Mouse (Mus musculus): ENCODE measurements around the gene Emc4. TPM values are rescaled to one million over a fixed set of nuclear protein-coding genes. Genes with fewer than 3 reads are reported as not detected.

Gene Emc4
- polyA plus RNA-seq (2012; rRNA removed; ENCODE audit: low replicate concordance), result 42.1 and 43.8 TPM in 2 replicates

GRCm38 (mm10) chr2:112367726-112368673 is at the start of gene Emc4:
Emc4 (minus strand) TSS chr2:112368027.

GRCm38 (mm10) chr2:112378973-112379898 is 11.4 kb upstream of the Emc4 start, which contains the start of gene Katnbl1:
Katnbl1 (plus strand) TSS chr2:112379211.

Other genes starting within 250 kb of the Emc4 start
- not detected in 2 replicates for gene Olfr1316, start 233.1 kb downstream of the Emc4 start, polyA plus RNA-seq (2012; rRNA removed; ENCODE audit: low replicate concordance)
- not detected in 2 replicates for gene Olfr1317, start 227.7 kb downstream of the Emc4 start, polyA plus RNA-seq (2012; rRNA removed; ENCODE audit: low replicate concordance)
- gene Olfr1318, start 213.8 kb downstream of the Emc4 start, polyA plus RNA-seq (2012; rRNA removed; ENCODE audit: low replicate concordance), result not detected in 2 replicates
- 44.5 TPM in 2 replicates for gene Lpcat4, start 128.6 kb downstream of the Emc4 start, polyA plus RNA-seq (2012; rRNA removed; ENCODE audit: low replicate concordance)
- gene Nutm1, start 108.7 kb downstream of the Emc4 start, polyA plus RNA-seq (2012; rRNA removed; ENCODE audit: low replicate concordance), result not detected in 2 replicates
- gene Nop10, start 106.1 kb downstream of the Emc4 start, polyA plus RNA-seq (2012; rRNA removed; ENCODE audit: low replicate concordance), result 27.9 and 28.0 TPM in 2 replicates
- gene Slc12a6, start 102.2 kb downstream of the Emc4 start, polyA plus RNA-seq (2012; rRNA removed; ENCODE audit: low replicate concordance), result 6.7 and 8.0 TPM in 2 replicates
- gene Gm21985, start 101.7 kb downstream of the Emc4 start, polyA plus RNA-seq (2012; rRNA removed; ENCODE audit: low replicate concordance), result not detected in 2 replicates
- gene Katnbl1, start 11.2 kb upstream of the Emc4 start, polyA plus RNA-seq (2012; rRNA removed; ENCODE audit: low replicate concordance), result 0.14 and 0.16 TPM in 2 replicates
- gene Emc7, start 87.0 kb upstream of the Emc4 start, polyA plus RNA-seq (2012; rRNA removed; ENCODE audit: low replicate concordance), result 1.1 and 1.4 TPM in 2 replicates
- not detected in 2 replicates for gene Chrm5, start 112.7 kb upstream of the Emc4 start, polyA plus RNA-seq (2012; rRNA removed; ENCODE audit: low replicate concordance)
- 0.39 and 1.3 TPM in 2 replicates for gene Aven, start 124.9 kb upstream of the Emc4 start, polyA plus RNA-seq (2012; rRNA removed; ENCODE audit: low replicate concordance)